Mouse (Mus musculus): ENCODE data around the gene Slc11a2. TPM values are rescaled to one million over a fixed set of nuclear protein-coding genes. Genes with fewer than 3 reads are reported as not detected.
"Not testable (repeated sequence)": the region's sequence is repeated elsewhere in the genome, so short reads cannot be mapped to it uniquely, and the experiment has no call there.

Slc11a2 gene
- total RNA-seq, 2 experiments from 2014 or later, result 60.6 to 72.7 TPM

DNA sequence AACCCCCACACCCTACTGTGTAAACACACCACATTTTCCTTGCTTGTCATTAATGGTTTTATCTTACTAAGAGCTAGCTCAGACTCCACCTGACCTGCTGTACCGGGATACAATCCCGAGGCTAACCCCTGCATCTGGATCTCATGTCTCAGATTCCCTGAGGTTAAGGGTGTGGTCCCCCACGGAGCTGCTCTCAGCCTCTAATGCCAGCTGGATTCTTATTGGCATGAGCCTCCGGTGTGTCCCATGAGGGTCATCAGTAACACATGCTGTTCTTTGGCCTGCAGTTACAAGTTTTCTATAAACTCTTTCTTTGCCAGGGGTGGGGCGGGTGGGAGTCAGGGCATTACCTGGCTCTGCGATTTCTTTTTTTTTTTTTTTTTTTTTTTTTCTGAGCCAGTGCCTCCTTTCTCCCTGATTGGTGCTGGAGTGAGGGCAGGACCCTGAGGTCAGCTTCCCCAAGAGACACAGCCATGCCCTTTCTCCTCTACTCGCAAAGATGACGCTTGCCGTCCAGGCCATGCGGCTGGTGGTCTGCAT is 72.1 kb downstream of the Slc11a2 start, which contains the start of the genes Methig1 and Mettl7a2:
Gene Methig1, plus strand, starts transcription at position 439 of the 540 bp plus-strand sequence.
Gene Mettl7a2, plus strand, starts transcription at position 490 of the 540 bp plus-strand sequence.
- DNase-seq, result peak; percentile 15

DNA sequence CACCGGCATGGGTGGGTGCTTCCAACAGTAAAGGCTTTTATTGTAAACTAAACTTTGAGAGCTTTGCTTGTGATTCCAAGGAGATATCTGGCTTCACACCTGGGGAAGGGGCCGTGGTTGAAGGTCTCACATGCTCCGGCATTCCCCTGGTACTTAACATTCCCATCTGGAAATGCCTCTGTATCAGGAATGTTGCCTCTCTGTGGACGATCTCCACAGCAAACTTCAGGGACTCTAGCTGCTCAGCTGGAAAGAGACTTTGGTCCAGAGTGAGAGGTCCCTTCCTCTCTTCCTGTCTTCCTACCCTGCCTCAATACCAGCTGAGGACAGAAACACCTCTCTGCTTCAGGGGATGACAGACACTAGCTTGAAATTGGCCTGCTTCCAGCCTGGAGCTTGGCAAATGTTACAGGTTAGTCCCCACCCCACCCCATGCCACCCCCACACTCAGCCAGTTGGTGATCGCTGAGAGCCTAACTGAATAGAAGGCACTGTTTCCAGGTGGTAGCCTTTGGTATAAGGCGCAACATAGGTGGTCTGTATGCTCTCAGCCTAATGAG is 73.3 kb downstream of the Slc11a2 start:
- no peak for DNase-seq

DNA sequence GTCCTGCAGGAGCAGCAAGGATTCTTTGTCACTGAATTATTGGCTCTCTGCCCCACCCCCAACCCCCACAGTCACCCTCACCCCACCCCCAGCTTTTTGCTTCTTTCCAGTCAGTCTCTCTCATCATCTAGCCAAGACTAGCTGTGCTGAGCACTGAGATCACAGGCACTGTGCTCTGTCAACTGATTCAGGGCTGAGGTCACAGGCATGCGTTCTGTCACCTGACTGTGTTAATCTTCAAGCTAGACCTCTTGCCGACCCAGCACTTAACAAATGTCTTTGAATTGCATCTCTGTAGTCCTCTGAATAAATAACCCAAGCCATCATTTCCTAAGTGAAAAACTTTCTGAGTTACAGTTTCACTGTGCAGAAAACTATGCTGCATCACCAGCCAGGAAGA is 75.4 kb downstream of the Slc11a2 start:
- DNase-seq, result no peak

DNA sequence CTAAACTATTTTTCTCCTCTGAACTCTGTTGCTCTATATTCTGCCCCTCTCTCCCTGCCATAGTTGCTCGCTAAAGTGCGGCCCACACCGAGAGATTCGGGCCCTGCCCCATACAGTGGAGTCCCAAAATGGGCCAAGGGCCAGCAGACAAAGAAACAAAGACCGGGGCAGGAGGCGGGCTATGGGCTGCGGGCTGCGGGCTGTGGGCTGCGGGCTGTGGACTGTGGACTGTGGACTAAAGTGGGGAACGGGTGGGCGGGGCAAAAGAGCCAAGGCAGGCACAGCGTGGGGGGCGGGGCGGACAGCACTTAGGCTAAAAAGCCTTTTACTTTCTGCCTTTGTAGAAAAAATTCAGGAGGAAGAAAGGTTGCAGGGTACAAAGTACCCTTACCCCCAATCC is 78.1 kb downstream of the Slc11a2 start:
- no peak for DNase-seq

DNA sequence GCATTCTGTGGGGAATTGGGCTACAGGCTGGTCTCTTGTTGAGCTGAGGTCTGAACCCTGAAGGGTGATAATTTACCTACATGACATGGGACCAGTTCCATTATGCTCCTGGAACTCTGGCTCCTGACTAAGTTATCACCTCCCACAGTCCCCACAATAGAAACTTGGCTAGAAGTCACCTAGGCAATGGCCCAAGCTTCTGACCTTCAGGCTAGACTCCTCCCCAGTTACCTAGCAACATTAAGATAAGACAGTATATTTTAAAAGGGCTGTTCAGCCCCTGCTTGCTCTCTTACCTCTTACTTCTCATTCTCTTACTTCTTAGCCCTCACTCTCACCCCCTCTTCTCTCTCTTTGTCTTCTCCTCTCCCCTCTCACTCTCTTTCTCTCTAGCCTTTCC is 79.4 kb downstream of the Slc11a2 start:
- no peak for DNase-seq

DNA sequence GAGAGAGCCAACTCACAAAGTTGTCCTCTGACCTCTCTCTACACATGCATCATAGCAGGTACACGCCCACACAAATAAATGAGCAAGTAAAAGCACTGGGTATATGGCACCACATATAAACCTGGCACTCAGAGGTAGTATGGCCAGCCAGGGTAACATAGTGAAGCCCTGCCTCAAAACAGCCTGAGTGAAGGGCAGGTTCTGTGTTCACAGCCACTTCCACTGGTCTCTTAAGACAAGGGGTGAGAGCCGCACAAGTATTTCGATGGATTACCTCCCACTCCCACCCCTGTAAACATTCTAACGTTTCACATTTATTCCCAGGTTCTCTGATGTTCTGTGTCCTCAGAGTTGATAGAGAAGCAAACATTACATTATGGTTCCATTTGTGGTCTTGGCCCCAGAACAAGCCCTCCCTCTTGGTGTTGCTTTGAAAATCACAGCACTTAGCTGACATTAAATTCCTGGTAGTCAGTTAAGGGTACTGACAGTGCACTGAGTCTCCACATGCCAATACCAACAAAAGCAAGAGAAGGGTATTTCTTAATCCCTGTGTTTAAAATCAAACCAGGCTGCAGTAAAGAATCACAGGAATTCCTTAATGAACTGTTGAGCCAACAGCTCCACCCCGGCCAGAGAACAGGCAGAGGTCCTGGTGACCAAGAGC is 83.4 kb downstream of the Slc11a2 start:
- DNase-seq, result not testable (repeated sequence)

Other genes starting within 250 kb of the Slc11a2 start
- 10 to 100 TPM; 49.6 to 56.3 TPM for gene Atf1, start 197.3 kb downstream of the Slc11a2 start, total RNA-seq (2021)
- not detected for gene Tmprss12, start 144.2 kb downstream of the Slc11a2 start, total RNA-seq (2021)
- gene Mettl7a1, start 120.9 kb downstream of the Slc11a2 start, total RNA-seq (2021), result 10 to 100 TPM; 67.7 to 72.2 TPM
- under 1 TPM; 0.18 to 0.64 TPM for gene Mettl7a3, start 90.1 kb downstream of the Slc11a2 start, total RNA-seq (2021)
- gene Methig1, start 71.9 kb downstream of the Slc11a2 start, total RNA-seq (2021), result under 1 TPM in 1 of 2 experiments, not detected in 1; 0.67 TPM
- 1 to 10 TPM; 1.2 to 1.8 TPM for gene Mettl7a2, start 71.9 kb downstream of the Slc11a2 start, total RNA-seq (2021)
- under 1 TPM in 1 of 2 experiments, not detected in 1; 0.70 TPM for gene Higd1c, start 60.5 kb downstream of the Slc11a2 start, total RNA-seq (2021)
- under 1 TPM in 1 of 2 experiments, not detected in 1; 0.09 TPM for gene Gm5475, start 2.9 kb downstream of the Slc11a2 start, total RNA-seq (2021)
- 100 to 1,000 TPM; 298 to 353 TPM for gene Letmd1, start 44.0 kb upstream of the Slc11a2 start, total RNA-seq (2021)
- 1 to 10 TPM; 4.4 to 5.5 TPM for gene Csrnp2, start 70.4 kb upstream of the Slc11a2 start, total RNA-seq (2021)
- 10 to 100 TPM; 18.1 to 24.6 TPM for gene Tfcp2, start 126.9 kb upstream of the Slc11a2 start, total RNA-seq (2021)
- gene Pou6f1, start 174.9 kb upstream of the Slc11a2 start, total RNA-seq (2021), result 10 to 100 TPM; 22.0 to 29.0 TPM
- gene Dazap2, start 190.3 kb upstream of the Slc11a2 start, total RNA-seq (2021), result 100 to 1,000 TPM; 171 to 182 TPM
- 10 to 100 TPM; 29.6 to 41.6 TPM for gene Smagp, start 211.9 kb upstream of the Slc11a2 start, total RNA-seq (2021)
- 1 to 10 TPM; 5.5 to 5.8 TPM for gene Bin2, start 244.5 kb upstream of the Slc11a2 start, total RNA-seq (2021)